Mouse (Mus musculus): ENCODE results near the gene Rbp2. TPM values are rescaled to one million over a fixed set of nuclear protein-coding genes. Genes with fewer than 3 reads are reported as not detected.

Rbp2 gene
- polyA plus RNA-seq (2014; fragmentation: Illumina TruSeq; extraction: RNeasy Lipid Tissue Mini Kit (QIAGEN cat#74804); ENCODE audit: low read depth, low replicate concordance): 1.9 TPM

DNA sequence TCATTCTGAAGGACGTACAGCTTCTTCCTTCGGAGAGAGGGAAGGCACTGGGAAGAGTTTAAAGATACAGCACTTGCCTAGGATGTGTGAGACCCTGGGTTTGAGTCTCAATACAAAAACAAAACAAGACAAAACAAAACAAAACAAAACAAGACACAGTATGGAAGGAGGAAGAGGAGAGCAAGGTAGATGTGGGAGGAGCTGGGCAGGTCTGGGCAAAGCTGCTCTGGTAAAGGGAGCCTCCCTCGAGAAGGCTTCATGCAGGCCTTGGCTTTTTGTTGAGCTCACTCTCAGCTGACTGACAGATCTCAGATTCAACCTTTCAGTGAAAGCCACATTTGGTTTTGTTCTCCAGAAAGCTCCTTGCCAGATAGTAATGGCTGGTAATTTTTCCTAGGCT lies at the start of gene Rbp2:
Gene Rbp2, plus strand, starts transcription at position 301 of the 400 bp plus-strand sequence.

Other genes starting within 250 kb of the Rbp2 start
- 24.6 TPM for gene Nmnat3, start 198.7 kb upstream of the Rbp2 start, polyA plus RNA-seq (2014; fragmentation: Illumina TruSeq; extraction: RNeasy Lipid Tissue Mini Kit (QIAGEN cat#74804); ENCODE audit: low read depth, low replicate concordance)
- 9.0 TPM for gene Rbp1, start 63.2 kb upstream of the Rbp2 start, polyA plus RNA-seq (2014; fragmentation: Illumina TruSeq; extraction: RNeasy Lipid Tissue Mini Kit (QIAGEN cat#74804); ENCODE audit: low read depth, low replicate concordance)
- 103 TPM for gene Copb2, start 77.6 kb downstream of the Rbp2 start, polyA plus RNA-seq (2014; fragmentation: Illumina TruSeq; extraction: RNeasy Lipid Tissue Mini Kit (QIAGEN cat#74804); ENCODE audit: low read depth, low replicate concordance)
- 36.5 TPM for gene Mrps22, start 115.5 kb downstream of the Rbp2 start, polyA plus RNA-seq (2014; fragmentation: Illumina TruSeq; extraction: RNeasy Lipid Tissue Mini Kit (QIAGEN cat#74804); ENCODE audit: low read depth, low replicate concordance)

Measured in heart, adult 10 weeks (tissue).